Mouse (Mus musculus): ENCODE measurements around the gene Ewsr1.

Ewsr1 gene

GRCm38 (mm10) chr11:5103986-5104509, 5.0 kb upstream of the Ewsr1 start:
- ChIA-PET CTCF (interaction anchor here in 2 of 4 experiments (0.7 to 3.3 kb wide), 3 partner anchors 10 to 78 kb away, joined by 3 to 20 read pairs (median 9); no protein-coding TSS in a partner anchor), POLR2A (interaction anchor here in 2 of 4 experiments (1.2 to 3.4 kb wide), 4 partner anchors 8 to 15 kb away, joined by 4 to 12 read pairs (median 8); no protein-coding TSS in a partner anchor)

DNA sequence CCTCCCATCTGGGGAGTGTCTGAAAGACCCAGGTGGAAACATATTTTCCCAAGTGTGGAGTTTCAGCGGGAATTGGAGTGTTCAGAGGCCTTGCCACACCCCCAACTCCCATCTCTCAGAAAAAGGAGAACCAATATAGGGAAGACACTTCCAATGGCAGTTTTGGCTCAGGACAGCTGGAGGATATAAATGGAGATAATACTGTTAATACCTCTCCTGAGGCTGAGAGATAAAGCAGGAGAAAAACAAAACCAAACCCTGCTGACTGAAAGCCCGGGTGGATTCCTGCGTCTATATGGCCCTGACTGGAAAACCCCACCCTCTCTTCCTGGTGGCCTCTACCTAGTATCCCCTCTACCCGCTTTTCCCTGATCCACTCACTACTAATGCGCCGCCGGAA, 3.3 kb upstream of the Ewsr1 start:
- POLR2A ChIA-PET, result interaction anchor here in 2 of 4 experiments (0.6 to 11.9 kb wide), 11 partner anchors 10 to 171 kb away, joined by 3 to 444 read pairs (median 24); partner anchors contain the start of genes Rasl10a (in 2 of the 2) and Gas2l1 (in 1 of the 2)

DNA sequence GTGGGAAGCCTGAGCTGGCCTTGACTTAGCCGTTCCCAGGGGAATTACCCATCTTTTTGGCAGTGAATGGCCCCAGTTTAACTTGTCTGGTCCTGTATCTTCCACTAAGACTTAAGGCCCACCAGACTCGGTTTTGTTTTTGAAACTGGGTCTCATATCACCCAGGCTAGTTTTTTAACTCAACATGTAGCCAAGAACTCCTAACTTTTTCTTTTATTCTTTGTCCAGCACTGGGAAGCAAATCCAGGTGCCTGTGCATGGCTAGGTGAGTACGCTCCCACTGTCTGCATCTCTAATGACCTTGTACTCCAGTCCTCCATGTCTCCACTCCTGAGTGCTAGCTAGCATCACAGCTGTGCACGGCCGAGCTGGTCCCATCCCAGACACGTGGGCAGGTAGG, 2.6 kb upstream of the Ewsr1 start:
- ChIA-PET POLR2A (interaction anchor here in 3 of 4 experiments (0.5 to 11.9 kb wide), 25 partner anchors 8 to 393 kb away, joined by 3 to 444 read pairs (median 12); partner anchors contain the start of genes Gas2l1 (in 2 of the 3), Rasl10a (in 2 of the 3), Emid1 (in 1 of the 3) and Kremen1 (in 1 of the 3)), CTCF (interaction anchor here (0.5 to 2.6 kb wide), 10 partner anchors 9 to 225 kb away, joined by 3 to 20 read pairs (median 4); no protein-coding TSS in a partner anchor)

More for the DNA sequence above, 3.3 kb upstream of the Ewsr1 start:
- CTCF ChIA-PET, result interaction anchor here in 1 of 4 experiments (1.1 kb wide), 1 partner anchor 13 kb away, joined by 4 read pairs; no protein-coding TSS in a partner anchor

DNA sequence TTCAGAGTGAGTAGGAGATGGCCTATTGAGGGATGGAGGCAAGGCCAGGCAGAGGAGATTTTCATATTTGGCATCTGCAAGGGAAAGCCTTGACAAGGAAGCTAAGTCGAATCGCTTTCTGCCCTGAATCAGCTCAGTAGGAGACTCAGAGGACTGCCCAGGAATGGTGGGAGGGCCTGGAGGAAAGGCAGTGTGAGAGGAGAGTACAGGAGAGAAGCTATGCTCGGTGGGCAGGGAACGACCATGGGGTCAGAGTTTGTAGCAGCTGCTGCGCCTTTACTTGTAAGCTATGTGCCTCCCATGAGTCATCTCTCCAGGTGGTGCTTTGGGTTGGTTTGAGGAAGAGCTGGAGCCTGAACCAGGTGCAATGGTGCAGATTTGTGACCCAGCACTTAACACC, 1.7 kb upstream of the Ewsr1 start:
- ChIA-PET POLR2A (interaction anchor here (0.5 to 11.9 kb wide), 89 partner anchors 8 to 797 kb away, joined by 3 to 444 read pairs (median 6); partner anchors contain the start of genes Gas2l1 (in 3 of the 4), Kremen1 (in 3 of the 4), Rasl10a (in 3 of the 4) and Dbnl (in 1 of the 4)), CTCF (interaction anchor here (0.5 to 2.7 kb wide), 17 partner anchors 9 to 1329 kb away, joined by 3 to 29 read pairs (median 5); partner anchors contain the start of gene Gas2l1 (in 1 of the 4))

GRCm38 (mm10) chr11:5100283-5100682, 1.2 kb upstream of the Ewsr1 start:
- ChIA-PET POLR2A (interaction anchor here (0.5 to 11.9 kb wide), 156 partner anchors 8 to 1203 kb away, joined by 3 to 444 read pairs (median 5); partner anchors contain the start of genes Emid1 (in 3 of the 4), Gas2l1 (in 3 of the 4), Kremen1 (in 3 of the 4) and Rasl10a (in 3 of the 4)), CTCF (interaction anchor here (0.6 to 2.7 kb wide), 20 partner anchors 8 to 626 kb away, joined by 3 to 29 read pairs (median 6); partner anchors contain the start of gene Gas2l1 (in 2 of the 4))

- POLR2A ChIA-PET, result interaction anchor here (0.5 to 11.9 kb wide), 208 partner anchors 8 to 1203 kb away, joined by 3 to 444 read pairs (median 4); partner anchors contain the start of genes Emid1 (in 3 of the 4), Gas2l1 (in 3 of the 4), Kremen1 (in 3 of the 4) and Rasl10a (in 3 of the 4)
- CTCF ChIA-PET, result interaction anchor here (0.6 to 2.7 kb wide), 21 partner anchors 8 to 626 kb away, joined by 3 to 29 read pairs (median 6); partner anchors contain the start of gene Gas2l1 (in 3 of the 4)
Observed at GRCm38 (mm10) chr11:5099576-5100183, 614 bp upstream of the Ewsr1 start.

GRCm38 (mm10) chr11:5098035-5098735, 881 bp downstream of the Ewsr1 start:
- POLR2A ChIA-PET, result interaction anchor here (0.6 to 11.9 kb wide), 94 partner anchors 6 to 605 kb away, joined by 3 to 444 read pairs (median 5); partner anchors contain the start of genes Emid1 (in 3 of the 4), Gas2l1 (in 3 of the 4), Kremen1 (in 3 of the 4) and Rasl10a (in 2 of the 4)
- CTCF ChIA-PET, result interaction anchor here in 3 of 4 experiments (0.6 to 2.7 kb wide), 7 partner anchors 11 to 63 kb away, joined by 3 to 29 read pairs (median 6); partner anchors contain the start of gene Gas2l1 (in 1 of the 3)

- ChIA-PET POLR2A (interaction anchor here (0.8 to 11.9 kb wide), 19 partner anchors 8 to 705 kb away, joined by 3 to 444 read pairs (median 8); partner anchors contain the start of genes Gas2l1 (in 2 of the 4) and Rasl10a (in 1 of the 4)), CTCF (interaction anchor here in 1 of 4 experiments (0.7 kb wide), 1 partner anchor 274 kb away, joined by 4 read pairs; no protein-coding TSS in a partner anchor)
Observed at GRCm38 (mm10) chr11:5096480-5097020, 2.5 kb downstream of the Ewsr1 start.

DNA sequence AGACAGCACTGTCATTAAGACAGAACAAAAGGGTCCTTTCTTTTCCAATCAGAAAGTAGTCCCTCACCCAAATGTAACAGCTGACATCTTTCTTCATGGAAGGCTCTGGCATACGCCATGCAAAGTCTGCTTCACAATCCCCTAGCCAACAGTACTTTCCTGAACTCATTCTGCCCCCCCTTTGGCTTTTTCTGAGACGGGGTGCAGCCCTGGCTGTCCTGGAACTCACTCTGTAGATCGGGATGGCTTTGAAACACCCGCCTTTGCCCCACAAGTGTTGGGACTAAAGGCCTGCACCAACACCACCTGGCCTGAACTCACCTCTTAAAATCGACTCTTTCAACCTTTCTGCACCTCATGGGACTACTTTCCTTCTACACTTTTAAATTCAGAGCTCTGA, 3.2 kb downstream of the Ewsr1 start:
- POLR2A ChIA-PET, result interaction anchor here (0.8 to 11.9 kb wide), 21 partner anchors 9 to 706 kb away, joined by 3 to 444 read pairs (median 6); partner anchors contain the start of genes Gas2l1 (in 2 of the 4) and Rasl10a (in 1 of the 4)
- CTCF ChIA-PET, result no interaction called here

- ChIA-PET POLR2A (interaction anchor here in 2 of 4 experiments (0.6 to 11.9 kb wide), 13 partner anchors 6 to 821 kb away, joined by 3 to 444 read pairs (median 15); partner anchors contain the start of genes Gas2l1 (in 2 of the 2), Ewsr1 (in 1 of the 2), Rasl10a (in 1 of the 2) and Rhbdd3 (in 1 of the 2)), CTCF (interaction anchor here in 2 of 4 experiments (0.6 to 1.4 kb wide), 5 partner anchors 9 to 28 kb away, joined by 3 to 5 read pairs (median 4); partner anchors contain the start of gene Gas2l1 (in 1 of the 2))
Observed at GRCm38 (mm10) chr11:5091706-5092105, 7.4 kb downstream of the Ewsr1 start.

DNA sequence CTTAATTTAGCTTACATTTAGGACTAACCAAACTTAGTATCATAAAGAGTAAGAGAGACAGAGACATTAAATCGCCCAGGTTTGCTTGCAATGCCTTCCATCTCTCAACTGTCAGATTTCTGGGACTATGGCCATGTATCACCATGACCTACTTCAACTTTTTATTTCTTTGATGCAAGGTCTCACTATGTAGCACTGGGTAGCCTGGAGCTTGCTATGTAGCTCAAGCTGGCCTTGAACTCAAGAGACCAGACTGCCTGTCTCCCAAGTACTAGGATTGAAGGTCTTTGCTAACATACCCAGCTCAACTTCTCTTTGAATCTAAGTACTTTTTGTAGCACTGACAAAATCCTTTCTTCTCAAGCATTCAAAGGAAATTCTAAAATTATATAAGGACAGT, 9.9 kb downstream of the Ewsr1 start:
- CTCF ChIA-PET, result interaction anchor here in 2 of 4 experiments (1.1 kb wide), 2 partner anchors 22 to 116 kb away, joined by 3 to 4 read pairs; no protein-coding TSS in a partner anchor

GRCm38 (mm10) chr11:5076843-5077242, 22.2 kb downstream of the Ewsr1 start:
- CTCF ChIA-PET, result interaction anchor here in 3 of 4 experiments (0.6 to 2.5 kb wide), 8 partner anchors 11 to 1371 kb away, joined by 3 to 11 read pairs (median 4); partner anchors contain the start of gene Gas2l1 (in 2 of the 3)
- POLR2A ChIA-PET, result interaction anchor here in 2 of 4 experiments (0.8 to 7.0 kb wide), 8 partner anchors 9 to 38 kb away, joined by 3 to 117 read pairs (median 29); partner anchors contain the start of genes Ewsr1 (in 1 of the 2), Gas2l1 (in 1 of the 2), Rasl10a (in 1 of the 2) and Rhbdd3 (in 1 of the 2)

More for the DNA sequence above, 9.9 kb downstream of the Ewsr1 start:
- POLR2A ChIA-PET, result interaction anchor here (0.5 to 9.0 kb wide), 13 partner anchors 7 to 1800 kb away, joined by 3 to 444 read pairs (median 7); partner anchors contain the start of genes Ewsr1 (in 3 of the 4), Rhbdd3 (in 3 of the 4), Gas2l1 (in 2 of the 4) and Rasl10a (in 1 of the 4)

- ChIA-PET POLR2A (interaction anchor here (0.5 to 7.0 kb wide), 18 partner anchors 9 to 406 kb away, joined by 3 to 117 read pairs (median 4); partner anchors contain the start of genes Gas2l1 (in 2 of the 4), Ewsr1 (in 1 of the 4), Rasl10a (in 1 of the 4) and Rhbdd3 (in 1 of the 4)), CTCF (interaction anchor here in 2 of 4 experiments (0.6 to 3.1 kb wide), 8 partner anchors 10 to 102 kb away, joined by 3 to 11 read pairs (median 6); partner anchors contain the start of gene Gas2l1 (in 2 of the 2))
Observed at GRCm38 (mm10) chr11:5075760-5076159, 23.3 kb downstream of the Ewsr1 start.

DNA sequence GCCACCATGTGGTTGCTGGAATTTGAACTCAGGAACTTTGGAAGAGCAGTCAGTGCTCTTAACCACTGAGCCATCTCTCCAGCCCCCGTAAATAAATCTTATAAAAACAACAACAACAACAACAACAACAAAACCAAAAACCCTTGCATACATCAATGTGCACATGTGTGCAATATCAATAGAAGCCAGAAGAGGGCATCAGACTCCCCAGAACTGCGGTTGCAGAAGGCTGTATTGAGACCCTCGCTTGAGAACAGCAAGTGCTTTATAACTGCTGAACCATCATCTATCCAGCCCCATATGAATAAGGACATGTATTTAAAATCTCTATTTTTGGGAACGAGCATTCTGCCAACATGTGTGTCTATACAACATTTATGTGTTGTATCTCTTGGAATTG, 24.2 kb downstream of the Ewsr1 start:
- ChIA-PET CTCF (interaction anchor here in 2 of 4 experiments (0.6 to 3.1 kb wide), 7 partner anchors 9 to 101 kb away, joined by 3 to 11 read pairs (median 7); partner anchors contain the start of gene Gas2l1 (in 2 of the 2)), POLR2A (interaction anchor here in 3 of 4 experiments (0.5 to 7.0 kb wide), 11 partner anchors 8 to 360 kb away, joined by 3 to 117 read pairs (median 5); partner anchors contain the start of genes Gas2l1 (in 2 of the 3), Ewsr1 (in 1 of the 3), Rasl10a (in 1 of the 3) and Rhbdd3 (in 1 of the 3))

DNA sequence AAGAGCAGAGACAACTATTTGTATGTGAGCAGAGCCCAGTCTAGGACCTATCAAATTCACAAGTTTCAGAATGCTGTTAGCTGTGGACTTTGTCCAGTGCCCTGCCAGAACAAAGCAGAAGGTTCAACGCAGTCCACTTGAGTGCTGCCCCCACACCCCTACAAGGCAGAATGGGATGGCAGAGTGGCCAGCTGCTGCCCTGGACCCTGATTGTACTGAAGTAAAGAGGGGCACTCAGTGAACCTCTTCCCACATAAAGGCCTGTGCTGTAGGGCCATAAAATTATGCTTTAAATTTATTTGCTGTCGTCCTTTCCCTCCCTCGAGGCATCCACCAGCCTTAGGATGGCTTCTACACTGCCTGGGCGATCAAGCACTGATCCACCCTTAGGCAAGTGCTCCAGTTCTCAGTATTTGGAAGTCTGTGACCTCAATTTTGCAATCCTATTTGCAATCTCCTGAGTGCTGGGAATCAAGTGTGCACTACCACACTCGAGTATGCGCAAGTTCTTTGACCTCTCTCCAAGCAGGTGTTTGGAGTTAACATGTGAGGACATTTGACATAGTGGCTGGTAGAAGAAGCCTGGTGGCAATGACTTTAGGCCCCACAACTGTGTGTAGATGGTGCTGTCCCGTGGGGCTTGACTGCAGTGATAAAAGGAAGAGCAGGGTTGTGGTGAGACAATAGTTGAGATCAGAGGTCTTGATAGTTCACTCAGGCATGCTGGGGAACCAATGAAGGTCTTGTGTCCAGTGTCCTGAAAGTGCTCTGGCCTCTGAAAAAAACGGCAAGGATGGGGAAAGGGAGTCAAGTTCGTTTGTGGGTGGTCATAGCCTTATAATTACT, 30.7 kb downstream of the Ewsr1 start:
- CTCF ChIA-PET, result interaction anchor here in 1 of 4 experiments (1.1 kb wide), 1 partner anchor 21 kb away, joined by 3 read pairs; no protein-coding TSS in a partner anchor
- POLR2A ChIA-PET, result interaction anchor here in 2 of 4 experiments (1.1 to 14.6 kb wide), 5 partner anchors 8 to 28 kb away, joined by 3 to 359 read pairs (median 5); partner anchors contain the start of genes Ewsr1 (in 1 of the 2) and Rhbdd3 (in 1 of the 2)

Measured in embryonic stem cell, embryonic (primary cell).